Mouse (Mus musculus) neutrophil, adult 59 days (primary cell): ENCODE results near the gene Btbd35f1. TPM values are rescaled to one million over a fixed set of nuclear protein-coding genes. Genes with fewer than 3 reads are reported as not detected.

Experiments used
- total RNA-seq, 2 experiments: library from RNA; stranded (reverse); gene quantifications; 1 replicate in 1 of 2; 2 replicates in 1 of 2; pipeline ENCODE4 v1.2.4; 2023

The Btbd35f1 gene
- total RNA-seq, result not detected

DNA sequence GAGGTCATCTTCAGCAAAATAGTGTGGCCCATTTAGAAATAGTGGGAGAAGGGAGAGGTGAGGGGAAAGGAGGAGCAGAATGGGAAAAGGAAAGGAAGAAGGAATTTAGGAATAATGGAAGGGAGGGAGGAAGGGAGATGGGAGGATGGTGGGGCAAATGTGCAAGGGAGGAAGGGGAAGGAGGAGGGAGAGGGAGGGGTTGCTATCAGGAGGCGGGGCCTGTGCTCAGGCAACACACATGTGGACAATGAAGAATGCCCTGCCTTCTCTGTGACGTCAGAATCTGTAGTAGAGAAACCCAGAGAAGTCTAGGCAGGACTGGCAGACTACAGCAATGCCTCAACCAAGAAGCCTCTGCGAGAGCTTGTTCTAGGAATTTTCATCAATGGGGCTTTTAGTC is at the start of gene Btbd35f1:
TSS of gene Btbd35f1 (plus strand) at position 301 of the 400 bp plus-strand sequence.

Other genes with a start within 250 kb of the Btbd35f1 start
- not detected for gene Gm5926, start 90.7 kb downstream of the Btbd35f1 start, total RNA-seq
- not detected for gene Btbd35f21, start 166.1 kb downstream of the Btbd35f1 start, total RNA-seq